Mouse (Mus musculus) naive thymus-derived CD4-positive, alpha-beta T cell, adult 2 months (primary cell): ENCODE measurements around the gene Gpx4.
"Not testable (repeated sequence)": the region's sequence is repeated elsewhere in the genome, so short reads cannot be mapped to it uniquely, and the experiment has no call there.

ENCODE experiments used
- DNase-seq: peaks from one replicate; pipeline ENCODE4 v3.0.0-alpha.2; 2011; ENCODE audit warnings: low read depth

The Gpx4 gene

DNA sequence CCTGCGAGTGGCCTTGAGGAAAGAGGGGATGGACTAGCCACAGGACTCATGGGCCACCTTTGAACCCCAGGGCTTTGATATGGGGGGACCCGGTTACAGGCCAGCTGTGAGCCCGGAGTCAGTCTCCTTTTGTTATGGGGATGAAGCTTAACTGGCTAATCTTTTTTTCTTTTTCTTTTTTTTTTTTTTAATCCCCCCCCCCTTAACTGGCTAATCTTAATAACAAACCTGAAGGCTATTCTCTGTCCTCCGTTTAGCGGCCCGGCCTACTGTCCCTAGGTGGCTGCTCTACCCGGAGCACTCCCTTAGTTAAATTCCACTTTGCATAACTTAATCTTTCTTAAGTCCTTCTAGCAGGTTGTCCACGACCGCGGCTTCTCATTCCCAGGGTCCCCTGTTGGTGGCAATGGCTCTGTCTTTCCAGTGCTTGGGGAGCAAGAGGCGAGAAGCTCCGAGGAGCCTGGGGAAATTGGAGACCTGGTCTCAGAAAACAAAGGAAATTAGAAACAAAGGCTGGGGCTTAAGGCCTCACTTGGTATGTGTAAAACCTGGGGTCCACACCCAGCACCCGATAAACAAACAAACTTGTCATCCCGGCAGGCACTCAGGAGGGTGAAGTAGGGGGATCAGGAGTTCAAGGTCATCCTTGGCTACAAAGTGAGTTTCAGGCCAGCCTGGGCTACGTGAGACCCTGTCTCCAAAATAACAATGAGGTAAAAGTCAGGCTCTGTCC lies 4.1 kb downstream of the Gpx4 start:
- DNase-seq: no peak

DNA sequence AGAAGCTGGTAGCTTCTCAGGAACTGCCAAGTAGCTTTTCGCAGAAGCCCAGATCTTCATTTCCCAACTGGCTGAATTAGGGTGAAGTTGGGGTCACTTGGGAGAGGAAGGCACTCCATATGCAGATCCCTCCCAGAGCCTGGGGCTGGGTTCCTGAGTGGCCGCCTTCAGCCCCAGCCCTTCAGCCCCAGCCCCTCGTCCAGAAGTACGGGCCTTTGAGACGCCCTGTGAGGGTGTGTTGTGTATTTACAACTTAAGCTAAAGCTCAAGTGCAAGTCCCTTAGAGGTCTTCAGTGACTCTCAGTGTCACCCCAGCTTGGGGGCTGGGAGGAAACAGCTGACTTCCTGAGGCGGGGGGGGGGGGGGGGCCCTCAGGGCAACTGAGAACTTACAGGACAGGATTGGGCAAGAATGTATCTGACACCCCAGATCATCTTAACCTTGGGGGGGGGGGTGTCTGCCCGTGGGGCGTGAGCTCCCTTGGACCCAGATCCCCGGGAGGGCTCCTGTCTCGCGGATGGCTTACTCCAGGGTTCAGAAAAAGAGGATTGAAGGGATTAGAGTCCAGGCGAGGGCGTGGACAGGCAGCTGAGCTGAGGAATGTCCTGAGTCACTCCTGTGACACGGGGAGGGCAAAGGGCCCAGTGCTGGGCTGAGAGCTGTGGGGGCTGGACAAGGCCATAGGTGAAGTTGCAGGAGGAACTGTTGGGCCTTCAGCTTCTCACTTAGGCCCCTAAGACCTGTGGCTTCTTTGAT lies 4.8 kb downstream of the Gpx4 start:
- DNase-seq: peak; percentile 60

GRCm38 (mm10) chr10:80052374-80052764 lies 5.4 kb downstream of the Gpx4 start:
- DNase-seq: peak; percentile 36

DNA sequence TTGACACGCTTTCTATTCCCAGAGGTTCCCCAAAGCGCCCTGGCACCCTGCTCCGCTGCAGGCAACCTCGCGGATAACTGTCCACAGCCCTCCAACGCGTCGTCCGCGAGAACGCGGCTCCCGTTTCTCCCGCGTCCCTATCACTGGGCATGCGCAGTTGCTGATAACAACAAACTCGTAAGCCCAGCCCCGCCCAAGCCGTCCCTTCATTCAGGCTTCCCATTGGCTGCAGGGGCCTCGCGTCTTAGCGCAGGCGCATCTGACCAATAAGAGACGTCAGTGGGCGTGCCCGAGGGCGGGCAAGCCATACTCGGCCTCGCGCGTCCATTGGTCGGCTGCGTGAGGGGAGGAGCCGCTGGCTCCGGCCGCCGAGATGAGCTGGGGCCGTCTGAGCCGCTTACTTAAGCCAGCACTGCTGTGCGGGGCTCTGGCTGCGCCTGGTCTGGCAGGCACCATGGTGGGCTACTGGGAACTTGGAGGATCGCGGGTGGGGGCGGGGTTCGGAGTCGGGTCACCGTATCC lies 6.4 kb downstream of the Gpx4 start:
- DNase-seq: peak; percentile 100

- DNase-seq: peak; percentile 78
These were observed 7.2 kb downstream of the Gpx4 start for GRCm38 (mm10) chr10:80053831-80054815.

DNA sequence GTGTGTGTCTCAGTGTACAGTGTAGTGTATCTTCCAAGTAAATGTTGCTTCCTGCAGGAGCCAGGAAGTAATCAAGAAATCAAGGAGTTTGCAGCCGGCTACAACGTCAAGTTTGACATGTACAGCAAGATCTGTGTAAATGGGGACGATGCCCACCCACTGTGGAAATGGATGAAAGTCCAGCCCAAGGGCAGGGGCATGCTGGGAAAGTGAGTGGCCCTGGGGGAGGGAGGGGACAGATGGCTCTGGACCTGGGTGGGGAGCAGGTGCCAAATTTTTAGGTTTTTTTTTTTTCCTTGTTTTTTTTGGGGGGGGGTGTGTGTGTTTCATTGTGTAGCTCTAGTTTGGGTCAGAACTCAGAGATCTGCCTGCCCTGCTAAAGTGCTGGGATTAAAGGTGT lies 7.9 kb downstream of the Gpx4 start:
- not testable (repeated sequence) for DNase-seq

DNA sequence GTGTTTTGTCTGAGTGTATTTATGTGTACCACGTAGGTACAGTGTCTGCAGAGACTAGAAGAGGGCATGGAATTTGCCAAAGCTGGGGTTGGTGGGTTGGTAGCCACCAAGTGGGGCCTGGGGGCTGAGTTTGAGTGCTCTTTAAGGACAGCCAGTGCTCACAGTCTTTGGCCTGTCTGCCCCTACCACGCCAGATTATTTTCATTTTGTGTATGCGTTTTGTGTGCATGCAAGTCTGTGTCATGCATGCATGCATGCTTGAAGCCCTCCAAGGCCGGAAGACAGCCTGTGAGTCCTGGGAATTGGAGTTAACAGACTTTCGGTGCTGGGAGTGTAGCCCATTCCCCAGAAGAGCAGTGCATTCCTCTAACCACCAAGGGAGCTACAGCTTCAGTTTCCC lies 8.4 kb downstream of the Gpx4 start:
- no peak for DNase-seq

- no peak for DNase-seq
These were observed 8.9 kb downstream of the Gpx4 start for GRCm38 (mm10) chr10:80055891-80056290.

- no peak for DNase-seq
These were observed 9.5 kb downstream of the Gpx4 start for GRCm38 (mm10) chr10:80056506-80056905.

- no peak for DNase-seq
These were observed 10.2 kb downstream of the Gpx4 start for GRCm38 (mm10) chr10:80056976-80057682.

DNA sequence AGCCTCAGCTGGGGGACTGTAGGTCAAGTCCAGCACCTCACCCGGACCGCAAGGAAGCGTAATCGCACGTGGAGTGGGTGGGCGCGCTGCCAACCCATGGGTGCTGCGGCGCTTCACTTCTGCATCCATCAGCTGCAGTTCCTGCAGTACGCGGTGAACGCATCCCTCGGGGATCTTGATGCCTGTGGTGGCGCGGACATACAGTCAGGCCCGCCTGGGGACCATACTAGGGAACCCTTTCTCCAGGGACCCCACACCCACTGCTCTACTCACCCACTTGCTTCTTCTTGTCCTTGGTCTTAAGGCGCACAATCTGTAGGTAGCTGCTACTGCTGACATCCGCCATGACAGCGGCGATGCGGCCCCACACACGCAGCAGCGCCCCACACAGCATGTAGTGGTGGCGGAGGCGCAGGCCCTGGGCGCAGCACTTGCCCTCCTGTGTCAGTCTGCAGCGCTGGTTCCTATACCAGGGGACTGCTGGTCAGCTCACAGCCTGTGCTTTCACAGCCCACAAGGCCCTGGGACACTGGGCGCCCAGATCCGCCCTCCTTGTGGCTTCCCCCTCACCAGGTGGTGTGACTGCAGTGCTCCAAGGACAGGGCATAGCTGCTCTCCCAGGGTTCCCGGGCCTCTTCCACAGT lies 10.8 kb downstream of the Gpx4 start:
- no peak for DNase-seq

DNA sequence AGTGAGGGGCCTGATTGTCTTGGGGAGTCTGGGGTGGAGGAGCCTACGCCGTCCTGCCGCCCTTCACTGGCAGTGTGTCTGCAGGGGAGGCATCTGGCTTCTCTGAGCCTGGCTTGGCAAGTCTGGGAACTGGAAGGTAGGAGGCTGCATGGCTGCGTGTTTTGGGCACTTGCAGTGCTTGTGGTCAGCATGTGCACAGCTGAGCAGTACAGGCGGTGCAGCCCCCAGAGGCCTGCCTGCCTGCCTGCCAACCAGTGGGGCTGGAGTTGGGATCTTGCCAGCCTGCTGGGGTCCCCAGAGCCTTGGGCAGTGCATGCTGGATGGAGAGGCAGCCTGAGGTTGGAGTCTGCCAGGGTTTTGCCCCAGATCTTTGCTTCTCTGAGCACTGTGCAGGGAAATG lies 16.1 kb downstream of the Gpx4 start:
- DNase-seq: no peak

- no peak for DNase-seq
These were observed 17.1 kb downstream of the Gpx4 start for GRCm38 (mm10) chr10:80063877-80064650.

DNA sequence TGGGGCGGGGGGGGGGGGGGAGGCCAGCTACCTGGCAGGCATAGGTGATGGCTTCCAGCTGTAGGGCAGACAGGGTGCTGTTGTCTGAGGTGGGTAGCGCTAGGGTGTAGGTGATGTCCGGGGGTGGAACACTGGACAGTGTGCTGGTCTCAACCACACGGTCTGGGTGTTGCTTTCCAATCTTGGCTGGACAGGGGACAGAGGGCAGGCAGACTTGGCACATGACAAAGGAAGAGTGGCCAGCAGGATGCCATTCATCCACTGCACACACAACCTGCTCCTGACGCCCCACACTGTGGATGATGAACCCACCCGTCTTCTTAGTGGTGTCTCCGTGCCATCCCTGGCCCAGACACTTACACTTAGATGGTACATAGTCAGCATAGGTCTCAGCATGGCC lies 22.3 kb downstream of the Gpx4 start:
- no peak for DNase-seq

- no peak for DNase-seq
These were observed 23.0 kb downstream of the Gpx4 start for GRCm38 (mm10) chr10:80069948-80070450.

- DNase-seq: no peak
These were observed 24.0 kb downstream of the Gpx4 start for GRCm38 (mm10) chr10:80070837-80071515.

- no peak for DNase-seq
These were observed 24.5 kb downstream of the Gpx4 start for GRCm38 (mm10) chr10:80071516-80071900.

DNA sequence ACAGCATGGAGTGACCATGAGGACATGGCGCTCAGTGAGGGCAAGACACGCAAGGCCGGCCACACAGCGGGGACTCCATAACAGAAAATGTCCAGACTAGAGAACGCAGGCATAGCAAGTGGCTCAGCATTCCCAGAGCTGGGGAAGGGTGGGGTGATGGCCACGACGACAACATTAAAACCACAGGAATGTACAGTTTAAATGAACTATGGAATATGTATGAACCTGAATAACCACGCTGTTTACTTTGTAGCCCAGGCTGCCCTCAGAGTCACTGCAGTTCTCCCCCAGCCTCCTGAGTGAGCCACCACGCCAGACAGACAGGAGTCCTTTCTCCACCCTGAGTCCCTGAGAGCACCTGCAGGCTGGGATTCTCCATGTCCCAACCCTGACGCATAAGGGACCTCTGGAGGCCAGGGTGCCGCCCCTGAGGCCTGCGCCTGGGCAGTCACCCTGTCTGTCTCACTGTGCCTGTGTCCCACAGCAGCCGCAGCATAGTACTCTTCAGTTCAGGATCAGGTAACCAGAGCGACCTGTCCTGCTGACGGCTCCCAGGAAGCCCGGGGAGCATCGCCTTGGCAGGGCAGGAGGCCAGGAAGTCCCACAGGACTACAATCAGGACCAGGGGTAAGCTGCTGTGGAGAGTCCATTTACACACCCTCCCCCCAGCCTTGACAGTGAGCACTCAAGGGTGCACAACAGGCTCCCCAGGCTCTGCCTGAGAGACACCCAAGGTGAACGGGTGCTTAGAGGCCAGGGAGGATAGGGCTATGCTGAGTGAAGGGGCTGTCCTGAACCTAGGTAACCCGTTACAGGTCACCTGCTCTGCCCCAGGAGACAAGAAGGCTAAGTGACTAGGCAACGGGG lies 25.9 kb downstream of the Gpx4 start:
- DNase-seq: no peak
